Mouse (Mus musculus): ENCODE measurements around the gene Camta2.

GRCm38 (mm10) chr11:70681170-70681569, 6.7 kb downstream of the Camta2 start:
- TF ChIP-seq CTCF (IDR thresholded peaks at IDR 0.05; ENCODE audit: low read depth, low read length) (no peak), POLR2A (IDR thresholded peaks at IDR 0.05; ENCODE audit: extremely low read depth, insufficient read depth, low read length) (no peak)
